Mouse (Mus musculus): ENCODE data around the gene Npc1l1. TPM values are rescaled to one million over a fixed set of nuclear protein-coding genes. Genes with fewer than 3 reads are reported as not detected.

The Npc1l1 gene
- polyA plus RNA-seq, 2 experiments: 0.23 to 0.25 TPM

- Histone ChIP-seq H3K36me3 (ENCODE audit: control insufficient read depth, insufficient read depth, low read length) (no peaks in the 10 kb centered on the region), H3K4me2 (replicated peaks; ENCODE audit: low read depth, low read length, severe bottlenecking) (no peak overlapping the region), H3K27me3 (ENCODE audit: control insufficient read depth, insufficient read depth, low read length) (no peaks in the 10 kb centered on the region), H3K4me3 (replicated peaks; ENCODE audit: low read length) (no peak overlapping the region), H3K9me3 (ENCODE audit: control insufficient read depth, low read length) (no peaks in the 10 kb centered on the region), H3K9ac (ENCODE audit: low read depth, low read length, severe bottlenecking) (no peak overlapping the region), H3K27ac (replicated peaks; ENCODE audit: low read depth, low read length) (no peak overlapping the region), H3K4me1 (ENCODE audit: control insufficient read depth, insufficient read depth, low read length) (no peaks in the 10 kb centered on the region)
- no peak for DNase-seq (ENCODE audit: low spot score)
- no peak for TF ChIP-seq POLR2A (IDR thresholded peaks at IDR 0.05; ENCODE audit: borderline replicate concordance, extremely low read depth, insufficient read depth, insufficient read length)
- 90% methylated on average over 10 of the region's 10 CpGs for WGBS
- no peak for ATAC-seq (ENCODE audit: low FRiP score, low read depth)
Observed at GRCm38 (mm10) chr11:6222187-6222586, 7.8 kb downstream of the Npc1l1 start.

DNA sequence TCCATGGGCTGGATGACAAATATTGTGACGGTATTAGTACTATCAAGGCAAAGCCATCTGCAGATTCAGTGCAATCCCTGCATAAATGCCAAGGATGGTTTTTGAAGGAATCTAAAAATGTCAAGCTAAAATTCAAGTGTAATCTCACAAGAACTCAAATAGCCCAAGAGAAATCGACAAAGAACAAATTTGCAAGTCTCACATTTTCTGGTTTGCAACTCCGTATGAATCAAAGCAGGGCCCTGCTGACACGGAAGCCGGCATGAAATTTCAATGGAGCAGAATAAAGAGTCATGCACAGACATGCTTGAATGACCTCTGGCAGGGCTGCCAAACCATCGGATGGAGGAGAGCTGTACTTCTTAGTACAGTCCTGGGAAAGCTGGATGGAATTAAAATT is 10.0 kb downstream of the Npc1l1 start:
- Histone ChIP-seq H3K9me3 (ENCODE audit: control insufficient read depth, low read length) (no peaks in the 10 kb centered on the region), H3K27me3 (ENCODE audit: control insufficient read depth, insufficient read depth, low read length) (no peaks in the 10 kb centered on the region), H3K27ac (replicated peaks; ENCODE audit: low read depth, low read length) (no peak overlapping the region), H3K36me3 (ENCODE audit: control insufficient read depth, insufficient read depth, low read length) (no peaks in the 10 kb centered on the region), H3K9ac (ENCODE audit: low read depth, low read length, severe bottlenecking) (no peak overlapping the region), H3K4me2 (replicated peaks; ENCODE audit: low read depth, low read length, severe bottlenecking) (no peak overlapping the region), H3K4me3 (replicated peaks; ENCODE audit: low read length) (no peak overlapping the region), H3K4me1 (ENCODE audit: control insufficient read depth, insufficient read depth, low read length) (no peaks in the 10 kb centered on the region)
- ATAC-seq (ENCODE audit: low FRiP score, low read depth) (no peak), DNase-seq (ENCODE audit: low spot score) (no peak)
- no peak for TF ChIP-seq POLR2A (IDR thresholded peaks at IDR 0.05; ENCODE audit: borderline replicate concordance, extremely low read depth, insufficient read depth, insufficient read length)
- 79% methylated on average over 6 of the region's 6 CpGs for WGBS

DNA sequence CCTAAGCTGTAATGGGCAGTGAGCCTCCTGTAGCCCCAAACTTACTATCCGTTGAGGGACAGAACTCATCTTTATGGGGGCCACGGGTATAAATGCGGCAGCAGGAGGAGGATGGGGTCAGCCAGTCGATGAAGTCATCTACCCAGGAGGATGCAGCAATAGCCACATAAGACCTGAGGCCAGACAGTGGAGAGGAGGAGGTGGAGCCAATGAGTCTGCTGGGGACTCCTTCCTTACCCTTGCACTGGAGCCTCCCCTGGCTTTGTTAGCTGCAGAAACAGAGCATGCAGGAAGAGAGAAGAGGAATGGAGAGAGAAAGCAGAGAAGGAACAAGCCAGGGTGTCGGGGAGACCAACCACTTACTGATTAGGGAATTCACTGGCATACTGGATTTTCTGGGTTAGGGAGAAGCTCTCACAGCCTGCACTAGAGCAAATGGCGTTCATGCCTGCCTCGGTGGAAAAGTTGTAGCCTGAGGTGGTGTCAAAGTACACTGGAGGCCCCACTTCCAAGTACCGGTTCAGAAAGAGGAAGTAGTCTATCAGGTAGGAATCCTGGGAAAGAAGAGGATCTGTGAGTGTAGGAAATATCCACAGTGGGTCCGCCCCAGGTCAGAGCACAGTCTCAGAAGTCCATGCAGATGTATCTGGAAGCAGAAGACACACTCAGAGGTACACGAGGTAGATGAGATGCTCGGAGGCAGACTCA is 11.6 kb downstream of the Npc1l1 start:
- Histone ChIP-seq H3K4me3 (replicated peaks; ENCODE audit: low read length) (no peak overlapping the region), H3K36me3 (ENCODE audit: control insufficient read depth, insufficient read depth, low read length) (no peaks in the 10 kb centered on the region), H3K9me3 (ENCODE audit: control insufficient read depth, low read length) (no peaks in the 10 kb centered on the region), H3K4me2 (replicated peaks; ENCODE audit: low read depth, low read length, severe bottlenecking) (no peak overlapping the region), H3K4me1 (ENCODE audit: control insufficient read depth, insufficient read depth, low read length) (no peaks in the 10 kb centered on the region), H3K9ac (ENCODE audit: low read depth, low read length, severe bottlenecking) (no peak overlapping the region), H3K27me3 (ENCODE audit: control insufficient read depth, insufficient read depth, low read length) (no peaks in the 10 kb centered on the region), H3K27ac (replicated peaks; ENCODE audit: low read depth, low read length) (no peak overlapping the region)
- TF ChIP-seq POLR2A (IDR thresholded peaks at IDR 0.05; ENCODE audit: borderline replicate concordance, extremely low read depth, insufficient read depth, insufficient read length): no peak
- no peak for DNase-seq (ENCODE audit: low spot score)
- 79% methylated on average over 11 of the region's 11 CpGs for WGBS
- no peak for ATAC-seq (ENCODE audit: low FRiP score, low read depth)

DNA sequence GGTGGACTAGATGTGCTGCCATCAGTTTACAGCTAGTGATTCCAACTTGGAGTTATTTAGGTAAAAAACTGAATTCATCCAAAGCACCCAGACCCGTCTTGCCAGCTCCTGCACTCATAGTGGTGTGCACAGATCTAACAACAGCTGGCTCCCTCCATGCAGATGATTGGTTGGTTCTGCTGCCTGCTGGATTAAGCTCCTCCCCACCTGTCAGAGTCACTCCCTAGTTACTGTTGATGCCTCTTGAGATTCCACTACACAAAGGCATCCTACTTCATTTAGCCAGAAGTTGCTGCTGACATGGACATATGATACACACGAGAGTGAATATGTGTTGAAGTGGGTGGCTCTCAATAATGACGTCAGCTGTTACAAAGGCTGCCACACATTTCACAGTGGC is 13.1 kb downstream of the Npc1l1 start:
- H3K36me3 ChIP-seq (ENCODE audit: control insufficient read depth, insufficient read depth, low read length): no peaks in the 10 kb centered on the region
- no peak for DNase-seq (ENCODE audit: low spot score)
- no peak for TF ChIP-seq POLR2A (IDR thresholded peaks at IDR 0.05; ENCODE audit: borderline replicate concordance, extremely low read depth, insufficient read depth, insufficient read length)
- no peak overlapping the region for H3K9ac ChIP-seq (ENCODE audit: low read depth, low read length, severe bottlenecking)
- no peak overlapping the region for H3K4me2 ChIP-seq (replicated peaks; ENCODE audit: low read depth, low read length, severe bottlenecking)
- no peak overlapping the region for H3K4me3 ChIP-seq (replicated peaks; ENCODE audit: low read length)
- no peaks in the 10 kb centered on the region for H3K9me3 ChIP-seq (ENCODE audit: control insufficient read depth, low read length)
- no peak overlapping the region for H3K27ac ChIP-seq (replicated peaks; ENCODE audit: low read depth, low read length)
- ATAC-seq (ENCODE audit: low FRiP score, low read depth): no peak
- WGBS: 54% methylated on average over 3 of the region's 3 CpGs
- no peaks in the 10 kb centered on the region for H3K27me3 ChIP-seq (ENCODE audit: control insufficient read depth, insufficient read depth, low read length)
- no peaks in the 10 kb centered on the region for H3K4me1 ChIP-seq (ENCODE audit: control insufficient read depth, insufficient read depth, low read length)

DNA sequence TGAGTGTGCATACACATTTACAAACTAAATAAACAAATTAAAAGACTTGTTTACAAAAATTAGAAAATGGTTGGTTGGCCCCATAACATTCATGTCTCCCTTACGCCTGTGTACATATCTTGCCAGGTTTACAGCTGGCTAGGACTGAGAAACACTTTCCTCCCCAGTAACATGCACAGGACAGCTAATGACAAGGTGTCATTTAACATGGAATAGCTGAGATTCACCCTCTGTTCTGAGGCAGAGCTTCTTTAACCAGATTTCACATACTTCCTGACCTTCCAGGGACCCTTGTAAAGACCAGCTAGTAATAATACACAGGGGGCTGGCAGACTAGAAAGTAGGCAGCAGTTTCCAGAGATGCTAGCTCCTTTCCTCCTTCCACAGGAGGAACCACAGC is 21.8 kb downstream of the Npc1l1 start:
- Histone ChIP-seq H3K4me2 (replicated peaks; ENCODE audit: low read depth, low read length, severe bottlenecking) (no peak overlapping the region), H3K4me1 (ENCODE audit: control insufficient read depth, insufficient read depth, low read length) (no peaks in the 10 kb centered on the region), H3K27me3 (ENCODE audit: control insufficient read depth, insufficient read depth, low read length) (no peaks in the 10 kb centered on the region), H3K9me3 (ENCODE audit: control insufficient read depth, low read length) (no peaks in the 10 kb centered on the region), H3K36me3 (ENCODE audit: control insufficient read depth, insufficient read depth, low read length) (no peaks in the 10 kb centered on the region), H3K9ac (ENCODE audit: low read depth, low read length, severe bottlenecking) (no peak overlapping the region), H3K27ac (replicated peaks; ENCODE audit: low read depth, low read length) (no peak overlapping the region), H3K4me3 (replicated peaks; ENCODE audit: low read length) (no peak overlapping the region)
- ATAC-seq (ENCODE audit: low FRiP score, low read depth) (no peak), DNase-seq (ENCODE audit: low spot score) (no peak)
- 93% methylated on average over 1 of the region's 1 CpGs for WGBS
- TF ChIP-seq POLR2A (IDR thresholded peaks at IDR 0.05; ENCODE audit: borderline replicate concordance, extremely low read depth, insufficient read depth, insufficient read length): no peak

All from limb, embryonic 14.5 days (tissue).